Mouse (Mus musculus) stomach, embryonic 16.5 days (tissue): ENCODE measurements at regions not wholly inside any gene's neighbourhood (a gene's known extent, or its start where the extent isn't known, plus 50 kb on each side); places are given as distances from the start of the nearest gene placed in this dataset.

Source experiments
- ATAC-seq: fragments of 200-750 bp; cut with Nextera tagmentation; 2 replicates; pipeline ENCODE4 v1.8.0; 2017; ENCODE audit warnings: moderate number of reproducible peaks, moderate TSS enrichment; ENCODE audit not compliant: insufficient read depth, low FRiP score
- H3K27ac ChIP-seq: fragments of 300-500 bp; sonication (generic); 2 replicates; pipeline ENCODE4 v1.5.1; 2014; ENCODE audit warnings: low read length
- H3K27me3 ChIP-seq: fragments of 300-500 bp; sonication (generic); 2 replicates; pipeline ENCODE4 v1.6.1; 2014; ENCODE audit warnings: low read length, control low read depth, mixed read lengths; ENCODE audit not compliant: control insufficient read depth, insufficient read depth
- H3K36me3 ChIP-seq: fragments of 300-500 bp; sonication (generic); 2 replicates; pipeline ENCODE4 v1.6.1; 2014; ENCODE audit warnings: low read length; ENCODE audit not compliant: control insufficient read depth, insufficient read depth
- H3K4me1 ChIP-seq: fragments of 300-500 bp; sonication (generic); 2 replicates; pipeline ENCODE4 v1.6.1; 2014; ENCODE audit warnings: low read length, control low read depth, mixed read lengths; ENCODE audit not compliant: control insufficient read depth, insufficient read depth
- H3K4me2 ChIP-seq: fragments of 300-500 bp; sonication (generic); 2 replicates; pipeline ENCODE4 v1.6.1; 2014; ENCODE audit warnings: low read depth, low read length, mixed read lengths
- H3K4me3 ChIP-seq: fragments of 300-500 bp; sonication (generic); replicated peaks from 2 replicates; pipeline ENCODE4 v1.5.1; 2014; ENCODE audit warnings: mild to moderate bottlenecking, low read length
- H3K9ac ChIP-seq: fragments of 300-500 bp; sonication (generic); 2 replicates; pipeline ENCODE4 v1.6.1; 2014; ENCODE audit warnings: low read length
- H3K9me3 ChIP-seq: fragments of 300-500 bp; sonication (generic); replicated peaks from 2 replicates; pipeline ENCODE4 v1.6.1; 2016; ENCODE audit warnings: low read length, control low read depth; ENCODE audit not compliant: control insufficient read depth
- WGBS: fragments of 180-500 bp; shearing (Covaris S2); extraction: QIAGEN DNeasy Blood & Tissue Kit; methylation state at CpG from one replicate; pipeline ENCODE4 v1.1.7; 2014; 5-methylcytosine and 5-hydroxymethylcytosine counted together

GRCm38 (mm10) chr6:100452097-100453002, 165.1 kb upstream of the Rybp start:
- peaks cover 4% of the 10 kb centered on the region; the same call in 1 of the 2 replicates for H3K9me3 ChIP-seq
- peak; percentile 74 for ATAC-seq
- no peaks in the 10 kb centered on the region for H3K27me3 ChIP-seq
- no peak overlapping the region for H3K4me3 ChIP-seq
- H3K4me2 ChIP-seq, result no peak overlapping the region
- no peak overlapping the region for H3K9ac ChIP-seq
- H3K27ac ChIP-seq, result no peak overlapping the region
- H3K4me1 ChIP-seq, result 0 out of 2 replicates have a peak, but pooled peaks cover under 1% of the 10 kb centered on the region
- H3K36me3 ChIP-seq, result no peaks in the 10 kb centered on the region
- 40% methylated on average over 9 of the region's 9 CpGs for WGBS

DNA sequence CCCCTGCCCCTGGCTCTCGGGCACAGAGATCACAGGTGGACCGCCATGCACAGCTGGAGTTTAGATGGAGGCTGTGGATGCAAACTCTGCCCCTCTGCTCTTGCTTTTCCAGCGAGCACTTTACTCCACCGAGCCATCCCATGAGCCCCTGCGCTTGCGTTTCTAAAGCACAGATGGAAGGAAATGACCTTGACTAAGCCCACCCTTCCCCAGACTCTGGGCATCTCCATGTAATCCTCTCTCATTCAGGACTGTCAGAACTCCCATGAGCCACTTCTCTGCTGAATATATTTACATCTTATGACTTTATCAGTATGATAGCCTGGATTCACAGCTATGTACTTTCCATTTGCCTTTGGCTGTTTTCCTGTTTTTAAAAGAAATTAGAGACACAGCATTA, 162.8 kb upstream of the Rybp start:
- H3K4me1 ChIP-seq, result 0 out of 2 replicates have a peak, but pooled peaks cover 5% of the 10 kb centered on the region
- no peak overlapping the region for H3K4me3 ChIP-seq
- H3K4me2 ChIP-seq, result no peak overlapping the region
- H3K9me3 ChIP-seq, result peaks cover 4% of the 10 kb centered on the region; the same call in 1 of the 2 replicates
- H3K36me3 ChIP-seq, result no peaks in the 10 kb centered on the region
- no peak overlapping the region for H3K27ac ChIP-seq
- WGBS, result 90% methylated on average over 6 of the region's 6 CpGs
- H3K9ac ChIP-seq, result no peak overlapping the region
- no peak for ATAC-seq
- no peaks in the 10 kb centered on the region for H3K27me3 ChIP-seq

GRCm38 (mm10) chr6:100449087-100449486, 161.8 kb upstream of the Rybp start:
- Histone ChIP-seq H3K9me3 (peaks cover 4% of the 10 kb centered on the region; the same call in 1 of the 2 replicates), H3K4me1 (0 out of 2 replicates have a peak, but pooled peaks cover 5% of the 10 kb centered on the region), H3K27ac (no peak overlapping the region), H3K4me3 (no peak overlapping the region), H3K27me3 (no peaks in the 10 kb centered on the region), H3K4me2 (no peak overlapping the region), H3K36me3 (no peaks in the 10 kb centered on the region), H3K9ac (no peak overlapping the region)
- ATAC-seq, result no peak
- 97% methylated on average over 4 of the region's 4 CpGs for WGBS

GRCm38 (mm10) chr6:100447211-100447610, 159.9 kb upstream of the Rybp start:
- 24% methylated on average over 1 of the region's 1 CpGs for WGBS
- ATAC-seq, result peak; percentile 61; the same call in 1 of the 2 replicates
- no peak overlapping the region for H3K27ac ChIP-seq

DNA sequence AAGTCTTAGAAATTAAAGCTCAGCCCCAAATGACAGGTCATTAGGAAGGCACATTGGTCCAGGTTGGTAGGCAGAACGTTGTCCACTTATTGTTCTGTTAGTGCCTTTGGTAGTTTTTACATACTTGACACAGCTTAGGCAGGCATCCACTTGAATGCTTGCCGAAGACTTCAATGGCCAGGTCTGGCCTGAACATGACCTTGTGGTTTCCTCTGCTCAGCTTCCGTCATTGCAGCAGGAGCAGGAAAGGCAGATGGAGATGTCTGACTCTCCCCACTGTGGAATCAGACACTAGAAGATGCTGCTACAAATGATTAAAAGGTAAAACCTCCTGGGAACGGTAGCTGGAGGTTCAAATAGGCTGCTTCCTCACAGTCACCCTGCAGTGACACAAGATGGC, 159.5 kb upstream of the Rybp start:
- Histone ChIP-seq H3K27me3 (no peaks in the 10 kb centered on the region), H3K4me1 (0 out of 2 replicates have a peak, but pooled peaks cover 5% of the 10 kb centered on the region), H3K27ac (no peak overlapping the region), H3K9me3 (peaks cover 4% of the 10 kb centered on the region; the same call in 1 of the 2 replicates), H3K36me3 (no peaks in the 10 kb centered on the region), H3K9ac (no peak overlapping the region), H3K4me3 (no peak overlapping the region), H3K4me2 (no peak overlapping the region)
- ATAC-seq, result no peak
- WGBS, result 59% methylated on average over 4 of the region's 4 CpGs

More at GRCm38 (mm10) chr6:100447211-100447610, 159.9 kb upstream of the Rybp start:
- Histone ChIP-seq H3K4me3 (no peak overlapping the region), H3K27me3 (no peaks in the 10 kb centered on the region), H3K36me3 (no peaks in the 10 kb centered on the region), H3K9ac (no peak overlapping the region), H3K4me1 (0 out of 2 replicates have a peak, but pooled peaks cover 5% of the 10 kb centered on the region), H3K4me2 (no peak overlapping the region), H3K9me3 (peaks cover 4% of the 10 kb centered on the region; the same call in 1 of the 2 replicates)

DNA sequence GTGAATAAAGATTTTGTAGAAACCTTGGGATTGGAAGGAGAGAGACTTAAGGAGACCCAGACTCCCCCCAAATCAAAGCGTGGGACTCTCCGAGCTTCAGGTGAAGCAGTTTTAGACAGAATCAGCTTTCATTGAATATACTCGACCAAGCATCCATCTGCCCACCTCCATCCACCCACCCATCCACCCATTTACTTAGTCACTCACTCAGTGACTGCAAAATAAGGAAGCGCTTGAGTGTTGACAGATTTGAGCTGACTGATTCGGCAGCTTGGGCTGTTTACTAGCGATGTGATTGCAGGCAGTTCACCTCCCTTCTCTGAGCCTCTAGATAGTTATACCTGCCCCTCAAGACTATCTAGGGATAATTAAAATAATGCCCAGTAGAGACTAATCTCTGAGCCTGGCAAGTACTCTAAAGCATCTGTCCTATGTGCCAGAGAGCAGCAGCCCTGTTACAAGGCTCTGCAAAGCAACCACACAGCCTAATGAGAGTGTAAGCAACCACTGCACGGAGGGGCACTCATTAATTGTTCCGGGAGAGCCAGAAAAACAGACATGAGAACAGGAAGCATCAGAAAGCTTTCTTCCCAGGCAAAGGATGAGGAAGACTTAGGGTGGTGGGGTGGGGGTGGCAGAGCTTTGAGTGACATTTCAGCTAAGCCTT, 151.9 kb upstream of the Rybp start:
- no peaks in the 10 kb centered on the region for H3K36me3 ChIP-seq
- H3K9ac ChIP-seq, result peak overlapping the region; percentile 19
- H3K27ac ChIP-seq, result no peak overlapping the region
- peak overlapping the region; percentile 48 for H3K4me2 ChIP-seq
- no peaks in the 10 kb centered on the region for H3K27me3 ChIP-seq
- H3K9me3 ChIP-seq, result no peaks in the 10 kb centered on the region
- ATAC-seq, result no peak
- WGBS, result 6% methylated on average over 8 of the region's 8 CpGs
- H3K4me3 ChIP-seq, result 0 out of 2 replicates have a peak overlapping the region, but pooled peaks have one; percentile 12
- H3K4me1 ChIP-seq, result peaks cover 12% of the 10 kb centered on the region

GRCm38 (mm10) chr6:100438511-100438991, 151.3 kb upstream of the Rybp start:
- Histone ChIP-seq H3K9ac (peak overlapping the region; percentile 32), H3K4me2 (peak overlapping the region; percentile 48), H3K36me3 (no peaks in the 10 kb centered on the region), H3K9me3 (no peaks in the 10 kb centered on the region), H3K27ac (no peak overlapping the region), H3K4me3 (peak overlapping the region; percentile 12; the same call in 1 of the 2 replicates), H3K4me1 (peaks cover 12% of the 10 kb centered on the region), H3K27me3 (no peaks in the 10 kb centered on the region)
- WGBS, result under 1% methylated on average over 13 of the region's 13 CpGs
- peak; percentile 41; the same call in 1 of the 2 replicates for ATAC-seq

- H3K9me3 ChIP-seq, result no peaks in the 10 kb centered on the region
- peaks cover 12% of the 10 kb centered on the region for H3K4me1 ChIP-seq
- no peaks in the 10 kb centered on the region for H3K36me3 ChIP-seq
- H3K4me2 ChIP-seq, result peak overlapping the region; percentile 48; the same call in 1 of the 2 replicates
- no peak overlapping the region; the same call in 1 of the 2 replicates for H3K9ac ChIP-seq
- H3K27ac ChIP-seq, result no peak overlapping the region
- ATAC-seq, result no peak
- WGBS, result 39% methylated on average over 5 of the region's 5 CpGs
- H3K27me3 ChIP-seq, result no peaks in the 10 kb centered on the region
- H3K4me3 ChIP-seq, result no peak overlapping the region
These were observed 150.7 kb upstream of the Rybp start for GRCm38 (mm10) chr6:100437980-100438379.
